9 mouse cellular contexts compared by ENCODE assay signal in the genomic region with DNA sequence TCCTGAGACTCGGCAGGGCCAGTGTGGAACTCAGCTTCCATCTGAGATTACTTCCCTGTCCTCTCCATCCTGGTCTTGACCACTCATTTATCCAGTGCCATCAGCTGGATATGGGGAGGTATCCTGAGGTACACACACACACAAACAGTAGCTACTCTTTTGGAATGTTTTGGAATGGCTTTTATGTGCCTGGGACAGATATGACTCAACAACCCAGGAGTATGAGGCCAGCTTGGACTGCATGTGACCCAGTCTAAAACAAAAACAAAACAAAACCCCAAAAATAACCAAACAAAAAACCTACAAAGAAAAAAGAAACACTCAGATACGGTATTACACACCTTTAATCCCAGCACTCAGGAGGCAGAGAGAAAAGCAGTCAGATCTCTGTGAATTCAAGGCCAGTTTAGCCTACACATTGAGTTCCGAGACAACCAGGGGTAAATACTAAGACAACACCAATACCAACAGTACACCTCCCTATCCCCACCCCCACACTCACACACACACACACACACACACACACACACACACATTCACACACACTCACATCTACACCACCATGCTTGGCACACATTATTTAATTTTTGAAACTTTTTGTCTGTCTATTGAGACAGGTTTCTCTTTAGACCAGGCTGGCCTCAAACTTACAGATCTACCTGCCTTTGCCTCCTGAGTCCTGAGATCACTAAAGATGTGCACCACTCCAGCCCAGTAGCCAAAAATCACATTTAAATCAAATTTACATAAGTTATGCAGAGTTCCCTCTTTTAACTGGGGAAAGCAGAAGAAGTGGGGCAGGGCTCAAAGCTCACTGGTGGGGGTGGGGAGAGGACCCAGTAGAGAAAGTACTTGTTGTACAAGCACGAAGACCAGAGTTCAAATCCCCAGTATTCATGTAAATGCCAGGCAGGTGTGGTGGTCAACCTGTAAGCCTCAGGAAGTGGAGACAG. TPM values are rescaled to one million over a fixed set of nuclear protein-coding genes. Genes with fewer than 3 reads are reported as not detected.
DNase-seq lines count a peak whose midpoint lies in the region; ATAC-seq lines count a peak whose summit lies in the region.
"Had no signal": no experiment of that assay in that cellular context is flagged by ENCODE, and none has a peak within 500 bp of the region (broad histone marks: within the 10 kb centered on the region; RNA-seq: fewer than 3 reads in every experiment).

No protein-coding gene starts in this region.

- WGBS in forebrain, embryonic 10.5 days = 77% methylated on average over 4 of the region's 4 CpGs
- WGBS in forebrain, embryonic 16.5 days = 71% methylated on average over 4 of the region's 4 CpGs
- 52% methylated on average over 4 of the region's 4 CpGs for WGBS in lung, embryonic 16.5 days
- WGBS in neural tube, embryonic 15.5 days = 69% methylated on average over 4 of the region's 4 CpGs

- no peaks in the 10 kb centered on the region for H3K36me3 ChIP-seq in forebrain, embryonic 10.5 days (replicated peaks)
- H3K36me3 ChIP-seq in forebrain, embryonic 16.5 days (ENCODE audit: control insufficient read depth, insufficient read depth) = no peaks in the 10 kb centered on the region
- no peaks in the 10 kb centered on the region for H3K36me3 ChIP-seq in lung, embryonic 16.5 days (ENCODE audit: control insufficient read depth, insufficient read depth, low read length)
- no peaks in the 10 kb centered on the region for H3K36me3 ChIP-seq in neural tube, embryonic 15.5 days

- DNase-seq in forebrain, embryonic 10.5 days (ENCODE audit: extremely low spot score, low spot score) = no peak
- DNase-seq in lung, postnatal 4 days = no peak
- peak; percentile 67 for DNase-seq in induced T-regulatory cell, adult 2 months (ENCODE audit: low read depth)
- DNase-seq in cerebellum, postnatal 4 days (ENCODE audit: low spot score in 2 of 2) = no peak
- DNase-seq in cerebellum, postnatal 25 days = no peak

- no peaks in the 10 kb centered on the region for H3K9me3 ChIP-seq in forebrain, embryonic 10.5 days
- H3K9me3 ChIP-seq in forebrain, embryonic 16.5 days (ENCODE audit: control insufficient read depth, low read length) = no peaks in the 10 kb centered on the region
- H3K9me3 ChIP-seq in lung, embryonic 16.5 days (ENCODE audit: control insufficient read depth, low read length) = no peaks in the 10 kb centered on the region
- no peaks in the 10 kb centered on the region for H3K9me3 ChIP-seq in neural tube, embryonic 15.5 days (replicated peaks)

- H3K4me3 ChIP-seq in forebrain, embryonic 10.5 days = no peak overlapping the region
- no peak overlapping the region for H3K4me3 ChIP-seq in forebrain, embryonic 16.5 days (replicated peaks; ENCODE audit: low read length)
- no peak overlapping the region for H3K4me3 ChIP-seq in lung, embryonic 16.5 days (ENCODE audit: low read length)
- no peak overlapping the region for H3K4me3 ChIP-seq in neural tube, embryonic 15.5 days (replicated peaks)

- H3K9ac ChIP-seq in forebrain, embryonic 16.5 days (replicated peaks; ENCODE audit: low read depth, low read length) = no peak overlapping the region
- H3K9ac ChIP-seq in lung, embryonic 16.5 days (ENCODE audit: low read length) = no peak overlapping the region
- H3K9ac ChIP-seq in neural tube, embryonic 15.5 days (replicated peaks) = no peak overlapping the region

- H3K4me1 ChIP-seq in forebrain, embryonic 10.5 days = peaks cover 21% of the 10 kb centered on the region
- H3K4me1 ChIP-seq in forebrain, embryonic 16.5 days (replicated peaks; ENCODE audit: control insufficient read depth, insufficient read depth, low read length) = no peaks in the 10 kb centered on the region
- H3K4me1 ChIP-seq in lung, embryonic 16.5 days (replicated peaks; ENCODE audit: control insufficient read depth, insufficient read depth, low read length) = no peaks in the 10 kb centered on the region
- 0 out of 2 replicates have a peak, but pooled peaks cover 5% of the 10 kb centered on the region for H3K4me1 ChIP-seq in neural tube, embryonic 15.5 days

- H3K27ac ChIP-seq in forebrain, embryonic 10.5 days = peak overlapping the region; percentile 70
- no peak overlapping the region for H3K27ac ChIP-seq in forebrain, embryonic 16.5 days (ENCODE audit: low read length)
- H3K27ac ChIP-seq in lung, embryonic 16.5 days (ENCODE audit: low read length) = peak overlapping the region; percentile 26; the same call in 1 of the 2 replicates
- H3K27ac ChIP-seq in neural tube, embryonic 15.5 days (replicated peaks) = 0 out of 2 replicates have a peak overlapping the region, but pooled peaks have one; percentile 29

- no peaks in the 10 kb centered on the region for H3K27me3 ChIP-seq in forebrain, embryonic 10.5 days (ENCODE audit: poor library complexity, severe bottlenecking)
- H3K27me3 ChIP-seq in forebrain, embryonic 16.5 days (replicated peaks; ENCODE audit: control insufficient read depth, insufficient read depth, low read length) = no peaks in the 10 kb centered on the region
- H3K27me3 ChIP-seq in lung, embryonic 16.5 days (ENCODE audit: control insufficient read depth, insufficient read depth, low read depth, low read length) = no peaks in the 10 kb centered on the region
- no peaks in the 10 kb centered on the region for H3K27me3 ChIP-seq in neural tube, embryonic 15.5 days (replicated peaks)

- no peak overlapping the region for H3K4me2 ChIP-seq in forebrain, embryonic 16.5 days (ENCODE audit: low read length)
- no peak overlapping the region for H3K4me2 ChIP-seq in lung, embryonic 16.5 days (ENCODE audit: low read depth, low read length)
- no peak overlapping the region for H3K4me2 ChIP-seq in neural tube, embryonic 15.5 days

- ATAC-seq in forebrain, embryonic 16.5 days = no peak
- no peak for ATAC-seq in lung, embryonic 16.5 days (ENCODE audit: low read depth)
- ATAC-seq in neural tube, embryonic 15.5 days (ENCODE audit: low FRiP score) = no peak

RNA-seq across cellular contexts. Expression of gene Mief1, which starts 13.8 kb away (rescaled TPM):
- polyA plus RNA-seq in forebrain, embryonic 10.5 days (2016; fragmentation: Nextera tagmentation; extraction: Ambion mirVana) = 44.3 and 48.2 TPM in 2 replicates
- polyA plus RNA-seq in forebrain, embryonic 16.5 days (2015; fragmentation: Nextera tagmentation; extraction: Ambion mirVana) = 42.7 and 42.9 TPM in 2 replicates
- 26.7 and 28.4 TPM in 2 replicates for polyA plus RNA-seq in lung, embryonic 16.5 days (2015; fragmentation: Nextera tagmentation; extraction: Ambion mirVana)
- 33.3 and 34.5 TPM in 2 replicates for polyA plus RNA-seq in neural tube, embryonic 15.5 days (2015; fragmentation: Nextera tagmentation; extraction: Ambion mirVana)

RNA-seq across cellular contexts. Expression of gene AC140267.1, which starts 15.7 kb away (rescaled TPM):
- polyA plus RNA-seq in forebrain, embryonic 10.5 days (2016; fragmentation: Nextera tagmentation; extraction: Ambion mirVana) = 3.6 and 3.7 TPM in 2 replicates
- polyA plus RNA-seq in forebrain, embryonic 16.5 days (2015; fragmentation: Nextera tagmentation; extraction: Ambion mirVana) = 4.1 TPM in 1 of 2 replicates, not detected in the other
- not detected in 2 replicates for polyA plus RNA-seq in lung, embryonic 16.5 days (2015; fragmentation: Nextera tagmentation; extraction: Ambion mirVana)
- polyA plus RNA-seq in neural tube, embryonic 15.5 days (2015; fragmentation: Nextera tagmentation; extraction: Ambion mirVana) = 1.7 TPM in 1 of 2 replicates, not detected in the other
- polyA plus RNA-seq: embryonic facial prominence, embryonic 11.5 days had no signal

RNA-seq across cellular contexts. Expression of gene Atf4, which starts 35.0 kb away (rescaled TPM):
- polyA plus RNA-seq in forebrain, embryonic 10.5 days (2016; fragmentation: Nextera tagmentation; extraction: Ambion mirVana) = 120 and 132 TPM in 2 replicates
- 122 and 139 TPM in 2 replicates for polyA plus RNA-seq in forebrain, embryonic 16.5 days (2015; fragmentation: Nextera tagmentation; extraction: Ambion mirVana)
- polyA plus RNA-seq in lung, embryonic 16.5 days (2015; fragmentation: Nextera tagmentation; extraction: Ambion mirVana) = 117 and 121 TPM in 2 replicates
- 106 and 113 TPM in 2 replicates for polyA plus RNA-seq in neural tube, embryonic 15.5 days (2015; fragmentation: Nextera tagmentation; extraction: Ambion mirVana)

RNA-seq across cellular contexts. Expression of gene Rps19bp1, which starts 44.1 kb away (rescaled TPM):
- polyA plus RNA-seq in forebrain, embryonic 10.5 days (2016; fragmentation: Nextera tagmentation; extraction: Ambion mirVana) = 63.5 and 66.2 TPM in 2 replicates
- 60.6 and 65.5 TPM in 2 replicates for polyA plus RNA-seq in forebrain, embryonic 16.5 days (2015; fragmentation: Nextera tagmentation; extraction: Ambion mirVana)
- 40.3 and 44.2 TPM in 2 replicates for polyA plus RNA-seq in lung, embryonic 16.5 days (2015; fragmentation: Nextera tagmentation; extraction: Ambion mirVana)
- polyA plus RNA-seq in neural tube, embryonic 15.5 days (2015; fragmentation: Nextera tagmentation; extraction: Ambion mirVana) = 72.6 and 83.9 TPM in 2 replicates

RNA-seq across cellular contexts. Expression of gene Mgat3, which starts 46.5 kb away (rescaled TPM):
- 5.1 and 5.9 TPM in 2 replicates for polyA plus RNA-seq in forebrain, embryonic 10.5 days (2016; fragmentation: Nextera tagmentation; extraction: Ambion mirVana)
- 10.8 and 11.0 TPM in 2 replicates for polyA plus RNA-seq in forebrain, embryonic 16.5 days (2015; fragmentation: Nextera tagmentation; extraction: Ambion mirVana)
- 3.9 and 4.3 TPM in 2 replicates for polyA plus RNA-seq in lung, embryonic 16.5 days (2015; fragmentation: Nextera tagmentation; extraction: Ambion mirVana)
- polyA plus RNA-seq in neural tube, embryonic 15.5 days (2015; fragmentation: Nextera tagmentation; extraction: Ambion mirVana) = 15.8 and 17.5 TPM in 2 replicates
